Mouse (Mus musculus) embryonic facial prominence, embryonic 15.5 days (tissue): ENCODE data around the gene Foxo3. TPM values are rescaled to one million over a fixed set of nuclear protein-coding genes. Genes with fewer than 3 reads are reported as not detected.

ENCODE experiments used
- ATAC-seq: fragments of 200-750 bp; cut with Nextera tagmentation; 2 replicates; pipeline ENCODE4 v1.8.0; 2017; ENCODE audit warnings: low read depth, moderate TSS enrichment; ENCODE audit not compliant: insufficient number of reproducible peaks, low FRiP score, low TSS enrichment
- H3K27ac ChIP-seq: fragments of 300-500 bp; sonication (generic); replicated peaks from 2 replicates; pipeline ENCODE4 v1.5.1; 2015; ENCODE audit warnings: mild to moderate bottlenecking, inconsistent platforms
- H3K27me3 ChIP-seq: fragments of 300-500 bp; sonication (generic); 2 replicates; pipeline ENCODE4 v1.6.1; 2015; ENCODE audit warnings: inconsistent platforms
- H3K36me3 ChIP-seq: fragments of 300-500 bp; sonication (generic); 2 replicates; pipeline ENCODE4 v1.6.1; 2015; ENCODE audit warnings: mild to moderate bottlenecking, inconsistent platforms
- H3K4me1 ChIP-seq: fragments of 300-500 bp; sonication (generic); 2 replicates; pipeline ENCODE4 v1.6.1; 2015; ENCODE audit warnings: inconsistent platforms
- H3K4me2 ChIP-seq: fragments of 300-500 bp; sonication (generic); replicated peaks from 2 replicates; pipeline ENCODE4 v1.6.1; 2015; ENCODE audit warnings: mild to moderate bottlenecking, inconsistent platforms
- H3K4me3 ChIP-seq: fragments of 300-500 bp; sonication (generic); replicated peaks from 2 replicates; pipeline ENCODE4 v1.5.1; 2015; ENCODE audit warnings: mild to moderate bottlenecking, inconsistent platforms
- H3K9ac ChIP-seq: fragments of 300-500 bp; sonication (generic); 2 replicates; pipeline ENCODE4 v1.6.1; 2015; ENCODE audit warnings: inconsistent platforms
- H3K9me3 ChIP-seq: fragments of 300-500 bp; sonication (generic); replicated peaks from 2 replicates; pipeline ENCODE4 v1.6.1; 2016; ENCODE audit warnings: inconsistent platforms
- WGBS: fragments of 180-500 bp; shearing (Covaris S2); methylation state at CpG from one replicate; pipeline ENCODE4 v1.1.7; 2015; 5-methylcytosine and 5-hydroxymethylcytosine counted together
- polyA plus RNA-seq: library from polyadenylated mRNA; unstranded; fragments of >200 nt; fragmentation: Nextera tagmentation; extraction: Ambion mirVana; gene quantifications from 2 replicates; pipeline ENCODE4 v1.2.1, GENCODE M21; 2015

The Foxo3 gene
- polyA plus RNA-seq, 1 experiment from 2014 or later = 9.4 TPM

DNA sequence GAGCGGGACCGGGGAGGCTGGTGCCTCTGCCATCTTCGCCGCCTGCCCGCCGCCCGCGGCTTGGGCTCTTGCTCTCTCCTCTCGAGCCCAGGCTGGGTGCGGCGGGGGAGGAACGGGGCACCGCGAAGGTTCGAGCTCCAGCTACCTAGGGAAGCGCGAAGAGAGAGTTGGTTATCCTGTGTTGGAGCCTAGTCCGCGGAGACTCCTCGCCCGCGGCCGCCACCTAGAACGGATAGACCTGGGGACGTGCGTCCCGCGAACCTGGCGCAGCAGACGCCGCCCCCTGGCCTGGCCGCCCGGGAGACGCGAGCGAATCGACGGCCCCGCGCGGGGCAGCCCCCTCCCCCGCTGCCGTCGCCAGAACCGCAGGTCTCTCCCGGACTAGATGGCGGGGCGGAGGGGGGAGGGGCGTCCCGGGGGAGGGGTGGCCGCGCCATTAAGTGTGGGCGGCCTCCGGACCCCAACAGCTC, 1.1 kb downstream of the Foxo3 start:
- peak overlapping the region; percentile 85 for H3K9ac ChIP-seq
- peaks cover 38% of the 10 kb centered on the region for H3K4me1 ChIP-seq
- H3K27ac ChIP-seq = peak overlapping the region; percentile 99
- peak overlapping the region; percentile 95 for H3K4me2 ChIP-seq
- H3K36me3 ChIP-seq = no peaks in the 10 kb centered on the region
- under 1% methylated on average over 50 of the region's 54 CpGs for whole genome bisulfite sequencing
- peak overlapping the region; percentile 80 for H3K4me3 ChIP-seq
- ATAC-seq = no peak
- no peaks in the 10 kb centered on the region for H3K27me3 ChIP-seq
- H3K9me3 ChIP-seq = no peaks in the 10 kb centered on the region

DNA sequence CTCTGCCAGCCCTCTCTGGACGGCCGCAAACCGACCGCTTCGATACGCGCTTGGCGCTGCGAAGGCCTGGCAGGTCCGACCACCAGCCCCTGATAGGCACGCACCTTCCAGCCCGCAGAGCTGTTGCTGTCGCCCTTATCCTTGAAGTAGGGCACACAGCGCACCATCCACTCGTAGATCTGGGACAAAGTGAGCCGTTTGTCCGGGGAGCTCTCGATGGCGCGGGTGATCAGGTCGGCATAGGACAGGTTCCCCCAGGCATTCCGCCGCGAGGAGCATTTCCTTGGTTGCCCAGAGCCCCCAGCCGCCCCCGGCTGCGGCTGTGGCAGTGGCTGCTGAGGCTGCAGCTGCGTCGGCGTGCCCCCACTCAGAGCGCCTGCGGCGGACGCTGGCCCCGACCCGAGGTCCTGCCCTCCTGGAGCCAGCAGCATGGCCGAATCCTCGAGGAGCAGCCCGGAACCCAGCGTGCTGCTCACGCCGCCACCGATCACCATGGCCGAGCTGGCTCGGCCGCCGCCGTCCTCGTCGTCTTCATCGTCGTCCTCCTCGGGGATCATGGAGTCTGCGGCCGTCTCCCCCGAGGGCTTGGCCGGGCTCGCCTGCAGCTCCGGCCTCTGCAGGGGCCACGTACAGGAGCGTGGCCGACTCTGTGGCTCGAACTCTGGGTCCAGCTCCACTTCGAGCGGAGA, 1.7 kb downstream of the Foxo3 start:
- WGBS = 2% methylated on average over 65 of the region's 65 CpGs
- Histone ChIP-seq H3K27ac (peak overlapping the region; percentile 99), H3K27me3 (no peaks in the 10 kb centered on the region), H3K4me3 (peak overlapping the region; percentile 80), H3K4me1 (peaks cover 40% of the 10 kb centered on the region), H3K9me3 (no peaks in the 10 kb centered on the region), H3K36me3 (0 out of 2 replicates have a peak, but pooled peaks cover 1% of the 10 kb centered on the region), H3K4me2 (peak overlapping the region; percentile 95), H3K9ac (peak overlapping the region; percentile 85)
- no peak for ATAC-seq

DNA sequence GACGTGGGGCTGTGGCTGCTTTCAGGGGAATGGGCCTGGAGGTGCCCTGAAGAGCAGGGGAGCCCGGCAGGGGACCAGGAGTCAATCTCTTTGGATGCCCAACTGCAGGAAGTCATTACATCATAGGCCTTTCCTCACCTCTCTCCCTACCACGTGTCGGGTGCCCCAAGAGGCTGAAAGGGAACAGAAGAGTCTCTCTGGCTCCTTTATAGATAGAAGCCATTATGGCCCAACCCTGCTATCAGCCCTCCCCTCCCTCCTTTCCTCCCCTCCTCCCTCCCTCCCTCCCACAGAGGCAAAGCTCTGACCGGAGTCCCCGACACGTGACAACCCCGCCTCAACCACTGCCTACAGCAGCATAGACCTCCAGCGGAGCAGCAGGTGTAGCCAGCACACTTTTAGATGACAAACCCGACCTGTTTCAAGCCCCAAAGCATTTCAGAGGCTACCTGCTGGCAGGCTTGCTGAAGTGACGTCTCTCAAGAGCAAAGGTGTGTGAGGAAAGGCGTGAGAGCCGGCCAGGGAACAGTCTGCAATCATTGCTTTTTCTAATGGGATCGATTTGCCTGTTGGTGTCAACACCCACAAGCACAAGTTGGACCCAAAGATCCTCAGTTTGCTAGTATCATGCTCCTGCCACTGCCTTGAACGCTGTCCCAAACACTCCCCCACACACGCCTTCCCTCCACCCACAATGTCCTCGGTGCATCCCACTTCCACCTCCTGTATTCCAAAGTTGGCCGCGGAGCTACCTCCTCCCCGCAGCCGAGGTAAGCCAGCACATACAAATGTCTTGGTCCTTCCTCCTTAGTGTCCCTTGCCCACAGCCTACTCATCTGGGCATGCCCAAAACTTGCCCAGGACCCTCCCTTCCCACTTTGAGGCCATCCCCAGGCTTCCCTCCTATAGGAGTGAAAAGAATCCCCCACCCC, 2.5 kb downstream of the Foxo3 start:
- Histone ChIP-seq H3K4me2 (peak overlapping the region; percentile 95), H3K36me3 (0 out of 2 replicates have a peak, but pooled peaks cover 4% of the 10 kb centered on the region), H3K4me3 (peak overlapping the region; percentile 80), H3K9ac (peak overlapping the region; percentile 85), H3K27me3 (no peaks in the 10 kb centered on the region), H3K9me3 (no peaks in the 10 kb centered on the region), H3K4me1 (peaks cover 48% of the 10 kb centered on the region), H3K27ac (no peak overlapping the region)
- no peak for ATAC-seq
- 18% methylated on average over 21 of the region's 21 CpGs for WGBS

GRCm38 (mm10) chr10:42273403-42273759, 3.2 kb downstream of the Foxo3 start:
- Histone ChIP-seq H3K9me3 (no peaks in the 10 kb centered on the region), H3K4me2 (peak overlapping the region; percentile 95), H3K4me1 (peaks cover 47% of the 10 kb centered on the region), H3K27me3 (no peaks in the 10 kb centered on the region), H3K9ac (no peak overlapping the region), H3K36me3 (0 out of 2 replicates have a peak, but pooled peaks cover 4% of the 10 kb centered on the region), H3K27ac (no peak overlapping the region), H3K4me3 (peak overlapping the region; percentile 80)
- WGBS = 72% methylated on average over 6 of the region's 6 CpGs
- ATAC-seq = no peak

- WGBS = 63% methylated on average over 11 of the region's 11 CpGs
- no peak for ATAC-seq
- no peaks in the 10 kb centered on the region for H3K27me3 ChIP-seq
- H3K4me3 ChIP-seq = no peak overlapping the region
- H3K36me3 ChIP-seq = peaks cover 12% of the 10 kb centered on the region
- no peak overlapping the region for H3K9ac ChIP-seq
- H3K4me2 ChIP-seq = no peak overlapping the region
- H3K27ac ChIP-seq = no peak overlapping the region
- peaks cover 45% of the 10 kb centered on the region for H3K4me1 ChIP-seq
- no peaks in the 10 kb centered on the region for H3K9me3 ChIP-seq
Observed at GRCm38 (mm10) chr10:42271454-42272230, 4.9 kb downstream of the Foxo3 start.

- Histone ChIP-seq H3K9ac (no peak overlapping the region), H3K27me3 (no peaks in the 10 kb centered on the region), H3K4me3 (no peak overlapping the region), H3K4me2 (no peak overlapping the region), H3K36me3 (peaks cover 23% of the 10 kb centered on the region), H3K4me1 (peaks cover 45% of the 10 kb centered on the region), H3K27ac (no peak overlapping the region), H3K9me3 (no peaks in the 10 kb centered on the region)
- ATAC-seq = no peak
- 56% methylated on average over 10 of the region's 10 CpGs for WGBS
Observed at GRCm38 (mm10) chr10:42270277-42271083, 6.1 kb downstream of the Foxo3 start.

DNA sequence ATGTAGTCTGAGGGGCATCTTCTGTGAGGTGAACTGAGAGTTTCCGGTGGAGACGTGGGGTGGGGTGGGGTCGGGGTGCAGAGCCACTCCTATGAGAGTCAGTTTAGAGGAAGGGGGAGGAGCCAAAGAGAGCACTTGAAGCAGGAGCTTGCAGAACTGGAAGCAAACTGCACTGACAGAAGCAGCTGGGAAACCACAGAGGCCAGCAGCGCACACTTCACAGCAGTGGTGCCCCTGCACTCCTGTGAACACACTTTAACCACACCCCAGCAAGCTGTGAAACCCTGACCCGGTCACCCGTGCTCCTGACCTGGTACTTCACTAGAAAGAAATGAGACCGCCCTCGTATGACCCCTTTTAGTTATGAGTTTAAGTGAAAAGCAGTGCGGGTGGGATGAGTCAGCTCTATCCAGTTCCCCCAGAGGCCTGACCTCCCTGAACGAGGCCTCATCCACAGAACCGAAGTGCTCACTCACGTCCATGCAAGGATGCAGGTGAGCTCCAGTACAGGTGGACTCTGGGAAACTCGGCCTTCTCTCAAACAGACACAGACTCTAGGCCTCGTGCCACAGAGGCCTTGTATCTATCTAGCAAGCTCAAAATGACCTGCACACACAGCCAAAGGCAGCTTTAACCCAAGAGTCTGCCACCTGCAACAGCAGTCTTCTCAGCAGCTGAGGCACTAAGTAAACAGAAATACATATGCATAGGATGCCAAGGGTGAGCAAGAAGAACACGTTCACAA, 7.1 kb downstream of the Foxo3 start:
- Histone ChIP-seq H3K4me3 (no peak overlapping the region), H3K36me3 (peaks cover 29% of the 10 kb centered on the region), H3K9me3 (no peaks in the 10 kb centered on the region), H3K9ac (no peak overlapping the region), H3K27me3 (no peaks in the 10 kb centered on the region), H3K4me2 (no peak overlapping the region), H3K4me1 (peaks cover 39% of the 10 kb centered on the region), H3K27ac (no peak overlapping the region)
- no peak for ATAC-seq
- 54% methylated on average over 15 of the region's 15 CpGs for WGBS

DNA sequence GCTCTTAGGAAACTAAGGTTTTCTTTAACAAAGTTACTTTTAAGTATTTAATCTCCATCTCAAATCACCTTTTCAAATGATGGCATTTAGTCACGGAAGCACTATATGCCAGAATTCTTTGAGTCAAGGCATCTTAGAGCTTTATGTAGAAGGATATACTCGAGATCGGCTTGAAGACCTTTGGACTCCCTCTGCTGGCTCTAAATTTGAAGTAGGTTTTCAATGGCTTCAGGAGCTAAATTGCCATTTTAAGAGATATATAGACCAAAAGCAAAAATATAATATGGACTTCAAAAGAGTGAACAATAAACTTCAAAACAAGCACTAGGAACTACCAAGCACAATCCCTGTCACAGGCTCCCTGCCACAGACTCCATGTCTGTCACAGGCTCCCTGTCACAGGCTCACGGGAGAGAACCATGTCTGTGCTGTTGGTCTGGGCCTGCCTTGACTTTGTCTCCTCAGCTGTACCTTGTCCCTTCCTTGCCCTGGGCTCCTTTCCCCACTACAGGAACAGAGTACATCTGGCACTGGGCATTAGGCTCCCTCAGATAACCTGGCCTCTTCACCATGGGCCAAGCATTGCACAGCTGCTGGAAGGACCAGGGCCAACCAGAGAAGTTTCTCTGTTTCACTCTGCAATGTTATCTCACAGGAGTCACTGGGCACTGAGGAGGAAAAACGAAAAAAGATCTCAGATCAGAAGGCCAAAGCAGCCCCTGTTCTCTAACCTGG, 8.6 kb downstream of the Foxo3 start:
- H3K9ac ChIP-seq = no peak overlapping the region
- H3K27ac ChIP-seq = no peak overlapping the region
- H3K4me2 ChIP-seq = no peak overlapping the region
- 77% methylated on average over 5 of the region's 5 CpGs for WGBS
- H3K36me3 ChIP-seq = peaks cover 29% of the 10 kb centered on the region
- H3K4me3 ChIP-seq = no peak overlapping the region
- no peaks in the 10 kb centered on the region for H3K9me3 ChIP-seq
- H3K4me1 ChIP-seq = peaks cover 26% of the 10 kb centered on the region
- H3K27me3 ChIP-seq = no peaks in the 10 kb centered on the region
- ATAC-seq = no peak

DNA sequence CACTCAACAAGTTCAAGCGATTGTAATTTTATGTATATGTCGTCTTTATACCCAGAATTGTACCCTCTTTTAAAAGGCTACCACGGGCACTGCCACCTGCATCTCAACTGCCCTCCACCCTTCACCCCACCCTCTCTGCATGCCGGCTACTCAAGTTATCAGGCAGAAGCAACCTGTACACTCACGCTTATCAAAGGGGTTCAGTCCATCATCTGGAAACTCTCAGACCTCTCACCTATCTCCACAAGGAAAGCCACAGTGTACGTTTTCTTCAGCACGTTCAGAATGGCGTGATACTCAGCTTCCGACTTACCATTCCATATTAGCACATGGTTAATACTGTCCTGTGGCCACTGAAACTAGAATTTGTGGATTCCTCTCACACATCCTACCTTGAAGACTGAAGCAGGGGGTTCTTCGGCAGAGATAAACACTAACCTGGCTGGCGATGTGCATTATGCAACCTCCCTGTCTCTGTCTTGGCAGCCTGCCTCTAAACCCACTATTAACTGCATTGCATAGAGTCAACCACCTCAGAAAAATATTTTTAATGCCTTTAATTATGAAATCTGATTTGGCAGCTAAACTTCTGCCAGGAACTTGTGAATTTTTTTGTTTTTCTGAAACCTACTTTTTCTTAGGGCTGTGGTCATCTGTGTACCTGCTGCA, 11.4 kb downstream of the Foxo3 start:
- no peaks in the 10 kb centered on the region for H3K27me3 ChIP-seq

More for the DNA sequence above, 11.4 kb downstream of the Foxo3 start:
- no peak for ATAC-seq
- H3K9ac ChIP-seq = no peak overlapping the region
- H3K36me3 ChIP-seq = peaks cover 29% of the 10 kb centered on the region
- H3K4me1 ChIP-seq = peaks cover 23% of the 10 kb centered on the region
- H3K9me3 ChIP-seq = no peaks in the 10 kb centered on the region
- WGBS = 88% methylated on average over 11 of the region's 11 CpGs
- H3K4me2 ChIP-seq = no peak overlapping the region
- H3K4me3 ChIP-seq = no peak overlapping the region
- H3K27ac ChIP-seq = no peak overlapping the region
